Mouse (Mus musculus) kidney, adult 9 months (tissue): ENCODE results near the gene Ak5.

Source experiments
- DNase-seq: peaks from one replicate; pipeline ENCODE4 v3.0.0; 2022

Gene Ak5

GRCm38 (mm10) chr3:152564516-152565113 is 103.5 kb downstream of the Ak5 start:
- no peak for DNase-seq

- DNase-seq, result no peak
Observed at GRCm38 (mm10) chr3:152563833-152564232, 104.3 kb downstream of the Ak5 start.

GRCm38 (mm10) chr3:152561708-152562107 is 106.5 kb downstream of the Ak5 start:
- no peak for DNase-seq

- no peak for DNase-seq
Observed at GRCm38 (mm10) chr3:152559295-152559694, 108.9 kb downstream of the Ak5 start.

- DNase-seq, result no peak
Observed at GRCm38 (mm10) chr3:152558106-152558505, 110.1 kb downstream of the Ak5 start.

- no peak for DNase-seq
Observed at GRCm38 (mm10) chr3:152557659-152558058, 110.5 kb downstream of the Ak5 start.

- DNase-seq, result no peak
Observed at GRCm38 (mm10) chr3:152556919-152557318, 111.2 kb downstream of the Ak5 start.

- DNase-seq, result no peak
Observed at GRCm38 (mm10) chr3:152556435-152556834, 111.7 kb downstream of the Ak5 start.

GRCm38 (mm10) chr3:152555216-152555615 is 112.9 kb downstream of the Ak5 start:
- DNase-seq, result no peak

- DNase-seq, result no peak
Observed at GRCm38 (mm10) chr3:152554366-152554765, 113.8 kb downstream of the Ak5 start.

GRCm38 (mm10) chr3:152552641-152553040 is 115.5 kb downstream of the Ak5 start:
- DNase-seq, result no peak

- DNase-seq, result no peak
Observed at GRCm38 (mm10) chr3:152550528-152551115, 117.5 kb downstream of the Ak5 start.

GRCm38 (mm10) chr3:152550031-152550430 is 118.1 kb downstream of the Ak5 start:
- DNase-seq, result no peak

- DNase-seq, result no peak
Observed at GRCm38 (mm10) chr3:152544921-152545320, 123.2 kb downstream of the Ak5 start.

GRCm38 (mm10) chr3:152542298-152542697 is 125.9 kb downstream of the Ak5 start:
- DNase-seq, result no peak

GRCm38 (mm10) chr3:152530344-152530743 is 137.8 kb downstream of the Ak5 start:
- no peak for DNase-seq

GRCm38 (mm10) chr3:152529058-152529972 is 138.8 kb downstream of the Ak5 start:
- DNase-seq, result no peak

- DNase-seq, result no peak
Observed at GRCm38 (mm10) chr3:152526721-152527120, 141.4 kb downstream of the Ak5 start.

GRCm38 (mm10) chr3:152523315-152523638 is 144.9 kb downstream of the Ak5 start:
- no peak for DNase-seq

GRCm38 (mm10) chr3:152522634-152523314 is 145.4 kb downstream of the Ak5 start:
- DNase-seq, result no peak

GRCm38 (mm10) chr3:152521054-152521453 is 147.1 kb downstream of the Ak5 start:
- no peak for DNase-seq

GRCm38 (mm10) chr3:152520074-152520473 is 148.1 kb downstream of the Ak5 start:
- DNase-seq, result no peak

GRCm38 (mm10) chr3:152519556-152519955 is 148.6 kb downstream of the Ak5 start:
- no peak for DNase-seq
